8 mouse cellular contexts compared by ENCODE assay signal in the genomic region with DNA sequence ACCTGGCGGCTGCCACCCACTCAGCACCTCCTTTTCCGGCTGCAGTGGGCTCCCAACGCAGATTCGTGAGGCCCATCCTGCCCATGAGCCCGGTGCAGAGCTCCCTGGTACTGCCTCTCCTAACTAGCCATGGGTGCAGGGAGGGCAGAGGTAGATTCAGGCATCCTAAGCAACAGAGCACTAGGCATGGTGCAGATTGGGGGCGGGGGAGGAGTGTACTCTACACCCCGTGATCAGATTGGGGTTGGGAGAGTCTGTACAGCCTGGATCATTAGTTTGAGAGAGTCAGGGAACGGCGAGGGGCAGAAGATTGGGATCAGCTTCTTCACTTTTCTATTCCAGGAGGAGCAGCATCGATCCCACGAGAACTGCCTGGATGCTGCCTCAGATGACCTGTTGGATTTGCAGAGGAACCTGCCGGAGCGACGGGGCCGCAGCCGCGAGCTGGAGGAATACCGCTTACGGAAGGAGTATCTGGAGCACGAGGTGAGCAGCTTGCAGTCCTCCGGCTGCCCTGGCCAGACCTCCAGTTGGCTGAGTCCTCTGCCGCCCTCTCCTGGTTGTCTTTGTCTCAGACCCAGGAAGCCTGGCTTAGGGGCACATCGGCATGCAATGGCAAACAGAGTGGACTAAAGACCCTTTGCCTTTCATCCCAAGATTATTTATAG. TPM values are rescaled to one million over a fixed set of nuclear protein-coding genes. Genes with fewer than 3 reads are reported as not detected.
DNase-seq lines count a peak whose midpoint lies in the region; ATAC-seq and TF ChIP-seq lines count a peak whose summit lies in the region.

No protein-coding gene starts in this region.

- no peaks in the 10 kb centered on the region for H3K36me3 ChIP-seq in embryonic facial prominence, embryonic 15.5 days
- no peaks in the 10 kb centered on the region for H3K36me3 ChIP-seq in heart, embryonic 15.5 days
- H3K36me3 ChIP-seq in kidney, postnatal 0 days (ENCODE audit: insufficient read depth, low read length): no peaks in the 10 kb centered on the region
- H3K36me3 ChIP-seq in neural tube, embryonic 15.5 days: no peaks in the 10 kb centered on the region
- H3K36me3 ChIP-seq in testis, adult 2 months (ENCODE audit: control insufficient read depth, insufficient read depth, low read length): no peaks in the 10 kb centered on the region

- 0 out of 2 replicates have a peak, but pooled peaks cover 4% of the 10 kb centered on the region for H3K27me3 ChIP-seq in embryonic facial prominence, embryonic 15.5 days
- peaks cover 27% of the 10 kb centered on the region for H3K27me3 ChIP-seq in heart, embryonic 15.5 days
- H3K27me3 ChIP-seq in kidney, postnatal 0 days (ENCODE audit: insufficient read depth, low read length): no peaks in the 10 kb centered on the region
- H3K27me3 ChIP-seq in neural tube, embryonic 15.5 days (replicated peaks): peaks cover 9% of the 10 kb centered on the region; the same call in 1 of the 2 replicates
- H3K27me3 ChIP-seq in testis, adult 2 months (ENCODE audit: control insufficient read depth, insufficient read depth, low read length): no peaks in the 10 kb centered on the region

- H3K9me3 ChIP-seq in embryonic facial prominence, embryonic 15.5 days (replicated peaks): no peaks in the 10 kb centered on the region
- H3K9me3 ChIP-seq in heart, embryonic 15.5 days (replicated peaks): no peaks in the 10 kb centered on the region
- H3K9me3 ChIP-seq in kidney, postnatal 0 days (replicated peaks; ENCODE audit: low read length): no peaks in the 10 kb centered on the region
- H3K9me3 ChIP-seq in neural tube, embryonic 15.5 days (replicated peaks): no peaks in the 10 kb centered on the region

- peak overlapping the region; percentile 52 for H3K4me2 ChIP-seq in embryonic facial prominence, embryonic 15.5 days (replicated peaks)
- peak overlapping the region; percentile 60 for H3K4me2 ChIP-seq in heart, embryonic 15.5 days
- H3K4me2 ChIP-seq in kidney, postnatal 0 days (ENCODE audit: low read length): peak overlapping the region; percentile 48
- peak overlapping the region; percentile 61 for H3K4me2 ChIP-seq in neural tube, embryonic 15.5 days

- peak; percentile 75 for ATAC-seq in embryonic facial prominence, embryonic 15.5 days (ENCODE audit: insufficient number of reproducible peaks, low FRiP score, low TSS enrichment, low read depth)
- peak; percentile 56; the same call in 1 of the 2 replicates for ATAC-seq in heart, embryonic 15.5 days (replicated peaks; ENCODE audit: insufficient number of reproducible peaks, insufficient read depth, low FRiP score, low read depth)
- peak; percentile 64 for ATAC-seq in kidney, postnatal 0 days (replicated peaks; ENCODE audit: low FRiP score, low read depth)
- peak; percentile 82 for ATAC-seq in neural tube, embryonic 15.5 days (ENCODE audit: low FRiP score)

- no peak overlapping the region for H3K27ac ChIP-seq in bone marrow, adult 2 months (ENCODE audit: control insufficient read depth, insufficient read depth, low read depth, low read length, poor library complexity)
- H3K27ac ChIP-seq in embryonic facial prominence, embryonic 15.5 days (replicated peaks): no peak overlapping the region
- no peak overlapping the region for H3K27ac ChIP-seq in heart, embryonic 15.5 days
- H3K27ac ChIP-seq in kidney, postnatal 0 days: peak overlapping the region; percentile 25; the same call in 1 of the 2 replicates
- no peak overlapping the region for H3K27ac ChIP-seq in neural tube, embryonic 15.5 days (replicated peaks)
- no peak overlapping the region for H3K27ac ChIP-seq in testis, adult 2 months (ENCODE audit: control insufficient read depth, insufficient read depth, low read depth, low read length)

- H3K4me3 ChIP-seq in bone marrow, adult 2 months (replicated peaks; ENCODE audit: control insufficient read depth, low read depth, low read length): no peak overlapping the region
- peak overlapping the region; percentile 28 for H3K4me3 ChIP-seq in embryonic facial prominence, embryonic 15.5 days (replicated peaks)
- H3K4me3 ChIP-seq in heart, embryonic 15.5 days: peak overlapping the region; percentile 29
- H3K4me3 ChIP-seq in kidney, postnatal 0 days (replicated peaks; ENCODE audit: low read depth, low read length): 0 out of 2 replicates have a peak overlapping the region, but pooled peaks have one; percentile 9
- H3K4me3 ChIP-seq in lung, adult 2 months (replicated peaks; ENCODE audit: extremely low read depth, low read depth, low read length): no peak overlapping the region
- H3K4me3 ChIP-seq in neural tube, embryonic 15.5 days (replicated peaks): peak overlapping the region; percentile 33
- no peak overlapping the region for H3K4me3 ChIP-seq in testis, adult 2 months (ENCODE audit: control insufficient read depth, low read depth, low read length)

- H3K4me1 ChIP-seq in bone marrow, adult 2 months (ENCODE audit: control insufficient read depth, insufficient read depth, low read length): no peaks in the 10 kb centered on the region
- peaks cover 6% of the 10 kb centered on the region; the same call in 1 of the 2 replicates for H3K4me1 ChIP-seq in embryonic facial prominence, embryonic 15.5 days
- H3K4me1 ChIP-seq in heart, embryonic 15.5 days (replicated peaks): peaks cover 13% of the 10 kb centered on the region
- H3K4me1 ChIP-seq in kidney, postnatal 0 days (replicated peaks; ENCODE audit: insufficient read depth, low read length): 0 out of 2 replicates have a peak, but pooled peaks cover 4% of the 10 kb centered on the region
- peaks cover 3% of the 10 kb centered on the region; the same call in 1 of the 2 replicates for H3K4me1 ChIP-seq in lung, adult 2 months (ENCODE audit: control insufficient read depth, insufficient read depth, low read length)
- peaks cover 12% of the 10 kb centered on the region for H3K4me1 ChIP-seq in neural tube, embryonic 15.5 days
- H3K4me1 ChIP-seq in testis, adult 2 months (ENCODE audit: control insufficient read depth, insufficient read depth, low read length): peaks cover 6% of the 10 kb centered on the region

- TF ChIP-seq POLR2A in bone marrow, adult 2 months (IDR thresholded peaks at IDR 0.05; ENCODE audit: borderline replicate concordance, control insufficient read depth, low read depth, low read length): no peak
- TF ChIP-seq POLR2A in lung, adult 2 months (IDR thresholded peaks at IDR 0.05; ENCODE audit: borderline replicate concordance, extremely low read depth, low read depth, low read length): no peak
- TF ChIP-seq POLR2A in testis, adult 2 months (IDR thresholded peaks at IDR 0.05; ENCODE audit: control insufficient read depth, low read depth, low read length): no peak

- TF ChIP-seq CTCF in bone marrow, adult 2 months (IDR thresholded peaks at IDR 0.05; ENCODE audit: control insufficient read depth, insufficient read depth, low read length): peak; percentile 77
- TF ChIP-seq CTCF in kidney, postnatal 0 days (IDR thresholded peaks at IDR 0.05; ENCODE audit: low read depth): peak; percentile 92
- peak; percentile 84 for TF ChIP-seq CTCF in lung, adult 2 months (IDR thresholded peaks at IDR 0.05; ENCODE audit: insufficient read depth, low read length)
- TF ChIP-seq CTCF in testis, adult 2 months (IDR thresholded peaks at IDR 0.05; ENCODE audit: control insufficient read depth, insufficient read depth, insufficient replicate concordance, low read depth, low read length): peak; percentile 57; the same call in 1 of the 2 replicates

- WGBS in bone marrow, adult 2 months: 39% methylated on average over 23 of the region's 23 CpGs
- WGBS in embryonic facial prominence, embryonic 15.5 days: 12% methylated on average over 23 of the region's 23 CpGs
- 13% methylated on average over 23 of the region's 23 CpGs for whole genome bisulfite sequencing in heart, embryonic 15.5 days
- WGBS in kidney, postnatal 0 days: 11% methylated on average over 23 of the region's 23 CpGs
- WGBS in lung, adult 2 months: 23% methylated on average over 23 of the region's 23 CpGs
- 11% methylated on average over 23 of the region's 23 CpGs for WGBS in neural tube, embryonic 15.5 days

- peak; percentile 53 for DNase-seq in CD4-positive helper T cell, adult 2 months (ENCODE audit: low read depth, low spot score)
- DNase-seq in kidney, postnatal 0 days (ENCODE audit: low spot score): peak; percentile 91
- peak; percentile 72 for DNase-seq in lung, adult 2 months

- H3K9ac ChIP-seq in embryonic facial prominence, embryonic 15.5 days: peak overlapping the region; percentile 40; the same call in 1 of the 2 replicates
- peak overlapping the region; percentile 25; the same call in 1 of the 2 replicates for H3K9ac ChIP-seq in heart, embryonic 15.5 days
- H3K9ac ChIP-seq in kidney, postnatal 0 days (ENCODE audit: low read depth, low read length): peak overlapping the region; percentile 31; the same call in 1 of the 2 replicates
- peak overlapping the region; percentile 33; the same call in 1 of the 2 replicates for H3K9ac ChIP-seq in neural tube, embryonic 15.5 days (replicated peaks)

RNA-seq across cellular contexts. Expression of gene Psd4, which starts 38.1 kb away (rescaled TPM):
- 20.3 and 32.2 TPM in 2 replicates for polyA plus RNA-seq in bone marrow, adult 2 months (2011; ENCODE audit: insufficient read depth, insufficient read length, low replicate concordance, missing spikeins)
- 5.4 and 5.7 TPM in 2 replicates for polyA plus RNA-seq in embryonic facial prominence, embryonic 15.5 days (2015; fragmentation: Nextera tagmentation; extraction: Ambion mirVana)
- 1.2 and 4.4 TPM in 2 replicates for polyA plus RNA-seq in heart, embryonic 15.5 days (2015; fragmentation: Nextera tagmentation; extraction: Ambion mirVana)
- 2.2 and 2.3 TPM in 2 replicates for polyA plus RNA-seq in kidney, postnatal 0 days (2015; fragmentation: Nextera tagmentation; extraction: Ambion mirVana)
- 7.8 and 12.3 TPM in 2 replicates for polyA plus RNA-seq in lung, adult 2 months (2012; rRNA removed)
- polyA plus RNA-seq in neural tube, embryonic 15.5 days (2015; fragmentation: Nextera tagmentation; extraction: Ambion mirVana): 1.4 and 3.7 TPM in 2 replicates
- 0.94 and 1.1 TPM in 2 replicates for polyA plus RNA-seq in testis, adult 2 months (2012; rRNA removed)

Comparison
In these comparisons a context has a peak if more than half of its experiments do, and no peak if none do; other contexts are left out.
1. H3K4me3 ChIP-seq: peak in embryonic facial prominence, embryonic 15.5 days (single experiment), heart, embryonic 15.5 days (single experiment), kidney, postnatal 0 days (single experiment) and neural tube, embryonic 15.5 days (single experiment); none in bone marrow, adult 2 months (single experiment), lung, adult 2 months (single experiment) and testis, adult 2 months (single experiment).
2. Peak in every context shown above with its lines, with median percentiles within 50 percentile points of each other: DNase-seq, CTCF ChIP-seq, ATAC-seq, H3K4me2 ChIP-seq and H3K9ac ChIP-seq.